Mouse (Mus musculus) liver, embryonic 14.5 days (tissue): Measurements from ENCODE around the gene Polr1d. TPM values are rescaled to one million over a fixed set of nuclear protein-coding genes. Genes with fewer than 3 reads are reported as not detected.

ENCODE experiments used
- ATAC-seq: fragments of 200-750 bp; cut with Nextera tagmentation; 2 replicates; pipeline ENCODE4 v1.8.0; 2017; ENCODE audit warnings: moderate number of reproducible peaks, mild to moderate bottlenecking, moderate library complexity; ENCODE audit not compliant: insufficient read depth
- DNase-seq, 3 experiments: peaks; one replicate each; pipeline ENCODE4 v3.0.0-alpha.2; 2012 to 2013; ENCODE audit warnings: low read depth in 3 of 3, low spot score in 3 of 3
- H3K27ac ChIP-seq: fragments of 300-500 bp; sonication (generic); 2 replicates; pipeline ENCODE4 v1.5.1; 2014; ENCODE audit warnings: moderate library complexity, mild to moderate bottlenecking, control low read depth, inconsistent platforms
- H3K27me3 ChIP-seq: fragments of 300-500 bp; sonication (generic); 2 replicates; pipeline ENCODE4 v1.6.1; 2014; ENCODE audit warnings: mild to moderate bottlenecking, low read length, moderate library complexity; ENCODE audit not compliant: control insufficient read depth, insufficient read depth
- H3K36me3 ChIP-seq: fragments of 300-500 bp; sonication (generic); replicated peaks from 2 replicates; pipeline ENCODE4 v1.6.1; 2014; ENCODE audit warnings: low read depth; ENCODE audit not compliant: control insufficient read depth, insufficient read depth
- H3K4me1 ChIP-seq, 2 experiments: fragments of 200-500 bp in 1 of 2; fragments of 300-500 bp in 1 of 2; sonication (generic) in 1 of 2; replicated peaks; 2 replicates each; pipeline ENCODE4 v1.6.1; 2012 to 2014; ENCODE audit warnings: antibody characterized with exemption in 1 of 2, inconsistent platforms in 1 of 2, low read length in 1 of 2; ENCODE audit not compliant: control insufficient read depth in 2 of 2, insufficient read depth in 2 of 2
- H3K4me2 ChIP-seq: fragments of 300-500 bp; sonication (generic); 2 replicates; pipeline ENCODE4 v1.6.1; 2014; ENCODE audit warnings: low read depth, mild to moderate bottlenecking, control low read depth, moderate library complexity
- H3K4me3 ChIP-seq, 2 experiments: fragments of 200-500 bp in 1 of 2; fragments of 300-500 bp in 1 of 2; sonication (generic) in 1 of 2; 2 replicates each; pipeline ENCODE4 v1.5.1; 2012 to 2014; ENCODE audit warnings: low read depth in 2 of 2, low read length in 2 of 2, mild to moderate bottlenecking in 2 of 2, control low read depth in 1 of 2, inconsistent platforms in 1 of 2, moderate library complexity in 1 of 2; ENCODE audit not compliant: insufficient read depth in 1 of 2
- H3K9ac ChIP-seq: fragments of 300-500 bp; sonication (generic); replicated peaks from 2 replicates; pipeline ENCODE4 v1.6.1; 2014; ENCODE audit warnings: mild to moderate bottlenecking, control low read depth, moderate library complexity
- H3K9me3 ChIP-seq: fragments of 300-500 bp; sonication (generic); 2 replicates; pipeline ENCODE4 v1.6.1; 2016; ENCODE audit warnings: low read length, mixed read lengths; ENCODE audit not compliant: control insufficient read depth
- CTCF ChIP-seq: IDR thresholded peaks from 2 replicates; pipeline ENCODE4 v1.5.1; 2016; ENCODE audit warnings: antibody characterized with exemption, low read depth, control low read depth
- EP300 ChIP-seq: IDR thresholded peaks from 2 replicates; pipeline ENCODE4 v1.6.1; 2016; ENCODE audit warnings: antibody characterized with exemption, low read depth
- WGBS: fragments of 180-500 bp; shearing (Covaris S2); extraction: QIAGEN DNeasy Blood & Tissue Kit; methylation state at CpG from one replicate; pipeline ENCODE4 v1.1.7; 2014; ENCODE audit not compliant: insufficient replicate concordance; 5-methylcytosine and 5-hydroxymethylcytosine counted together
- polyA plus RNA-seq, 2 experiments: library from polyadenylated mRNA; depleted of rRNA in 1 of 2; stranded (reverse) in 1 of 2; unstranded in 1 of 2; fragments of >200 nt; fragmentation: Nextera tagmentation in 1 of 2; extraction: Ambion mirVana in 1 of 2; gene quantifications; 2 replicates each; pipeline versions ENCODE4 v1.2.1 to v1.2.3; 2012 to 2014

Gene Polr1d
- polyA plus RNA-seq, 2 experiments = 58.6 to 87.1 TPM

GRCm38 (mm10) chr5:147147340-147147739 lies 70.5 kb downstream of the Polr1d start:
- no peaks in the 10 kb centered on the region for H3K27me3 ChIP-seq
- H3K36me3 ChIP-seq = no peaks in the 10 kb centered on the region
- DNase-seq = no peak
- no peak overlapping the region for H3K9ac ChIP-seq
- H3K4me1 ChIP-seq = no peaks in the 10 kb centered on the region
- H3K4me3 ChIP-seq = no peak overlapping the region
- no peak overlapping the region for H3K27ac ChIP-seq
- H3K9me3 ChIP-seq = no peaks in the 10 kb centered on the region
- TF ChIP-seq CTCF (peak; percentile 63), EP300 (no peak)
- no peak overlapping the region for H3K4me2 ChIP-seq
- ATAC-seq = no peak

DNA sequence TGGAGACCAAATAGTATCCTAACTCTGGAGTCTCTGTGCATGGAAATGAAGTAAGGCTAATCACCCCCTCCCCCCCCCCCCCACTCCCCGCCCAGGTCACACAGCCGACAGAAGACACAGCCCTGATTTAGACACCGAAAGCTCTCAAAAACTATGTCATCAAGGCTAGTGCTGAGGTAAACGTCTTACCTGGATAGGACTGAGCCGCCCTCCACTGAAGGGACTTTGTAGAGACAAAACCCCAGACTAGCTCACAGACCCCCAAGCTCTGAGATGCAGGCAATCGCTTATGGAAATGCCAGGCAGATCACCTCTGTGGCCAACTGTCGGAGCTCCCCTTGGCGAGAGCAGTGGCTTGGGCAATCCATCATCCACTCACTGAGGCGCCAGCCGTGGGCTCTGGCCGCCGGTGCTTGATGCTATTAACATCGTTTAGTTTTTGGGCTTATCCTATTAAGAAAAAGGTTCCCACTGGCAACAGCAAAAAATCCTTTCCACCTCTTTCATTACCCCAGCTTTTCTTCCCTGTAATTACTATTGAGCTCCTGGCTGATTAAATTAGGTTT lies 78.0 kb downstream of the Polr1d start:
- Histone ChIP-seq H3K4me2 (no peak overlapping the region), H3K9ac (no peak overlapping the region), H3K9me3 (no peaks in the 10 kb centered on the region), H3K4me3 (no peak overlapping the region), H3K4me1 (no peaks in the 10 kb centered on the region), H3K36me3 (no peaks in the 10 kb centered on the region), H3K27ac (no peak overlapping the region), H3K27me3 (no peaks in the 10 kb centered on the region; the same call in 1 of the 2 replicates)
- no peak for TF ChIP-seq CTCF
- no peak for TF ChIP-seq EP300
- ATAC-seq (no peak), DNase-seq (no peak)
- WGBS = 21% methylated on average over 12 of the region's 13 CpGs

- no peaks in the 10 kb centered on the region for H3K36me3 ChIP-seq
- 29% methylated on average over 13 of the region's 13 CpGs for WGBS
- no peak for ATAC-seq
- no peaks in the 10 kb centered on the region for H3K4me1 ChIP-seq
- no peak overlapping the region for H3K27ac ChIP-seq
- no peak overlapping the region for H3K4me2 ChIP-seq
- no peak overlapping the region for H3K4me3 ChIP-seq
- no peaks in the 10 kb centered on the region for H3K9me3 ChIP-seq
- TF ChIP-seq EP300 = no peak
- no peak for TF ChIP-seq CTCF
- DNase-seq = no peak
- H3K9ac ChIP-seq = no peak overlapping the region
- no peaks in the 10 kb centered on the region; the same call in 1 of the 2 replicates for H3K27me3 ChIP-seq
Measured at GRCm38 (mm10) chr5:147155449-147156133, 78.7 kb downstream of the Polr1d start.

DNA sequence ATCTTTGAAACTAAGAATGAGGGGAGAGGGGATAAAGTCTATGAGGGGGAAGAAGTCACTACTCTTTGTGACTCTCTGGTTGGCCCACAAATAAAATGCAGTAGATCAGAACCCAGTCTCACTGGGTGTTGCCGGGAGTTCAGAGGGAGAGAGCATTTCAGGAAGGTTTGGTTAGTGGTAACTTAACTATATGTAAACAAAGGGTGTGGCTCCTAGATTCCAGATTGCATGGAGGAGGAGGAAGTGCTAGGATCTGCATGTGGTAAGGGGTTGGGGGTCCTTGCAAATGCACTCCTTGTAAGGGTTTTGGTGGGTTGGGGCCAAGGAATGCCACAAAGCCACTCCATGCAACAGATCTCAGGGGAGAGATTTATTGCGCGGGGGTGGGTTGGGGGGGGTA lies 79.5 kb downstream of the Polr1d start:
- 23% methylated on average over 3 of the region's 3 CpGs for WGBS
- H3K4me1 ChIP-seq = no peaks in the 10 kb centered on the region
- no peaks in the 10 kb centered on the region for H3K36me3 ChIP-seq
- DNase-seq (no peak), ATAC-seq (no peak)
- H3K4me2 ChIP-seq = no peak overlapping the region
- no peak overlapping the region for H3K27ac ChIP-seq
- H3K4me3 ChIP-seq = no peak overlapping the region
- H3K9ac ChIP-seq = no peak overlapping the region
- no peaks in the 10 kb centered on the region for H3K9me3 ChIP-seq
- TF ChIP-seq CTCF = no peak
- no peak for TF ChIP-seq EP300
- no peaks in the 10 kb centered on the region; the same call in 1 of the 2 replicates for H3K27me3 ChIP-seq

GRCm38 (mm10) chr5:147157441-147157840 lies 80.6 kb downstream of the Polr1d start:
- Histone ChIP-seq H3K27ac (no peak overlapping the region), H3K4me3 (no peak overlapping the region), H3K4me1 (no peaks in the 10 kb centered on the region), H3K4me2 (no peak overlapping the region), H3K9me3 (no peaks in the 10 kb centered on the region), H3K27me3 (no peaks in the 10 kb centered on the region; the same call in 1 of the 2 replicates), H3K36me3 (no peaks in the 10 kb centered on the region), H3K9ac (no peak overlapping the region)
- TF ChIP-seq EP300 = no peak
- no peak for TF ChIP-seq CTCF
- no peak for ATAC-seq
- 50% methylated on average over 7 of the region's 7 CpGs for WGBS
- no peak for DNase-seq
